Mouse (Mus musculus) mesoderm, embryonic 11.5 days (tissue): Measurements from ENCODE around the gene Rpl19.

Experiments
- DNase-seq: peaks from one replicate; pipeline ENCODE4 v3.0.0-alpha.2; 2012; ENCODE audit warnings: low read depth, low spot score

The Rpl19 gene

GRCm38 (mm10) chr11:98052129-98052988, 25.8 kb downstream of the Rpl19 start:
- DNase-seq: no peak

- peak; percentile 92 for DNase-seq
Observed at GRCm38 (mm10) chr11:98052989-98053834, 26.7 kb downstream of the Rpl19 start, which contains the start of gene Stac2. TSS of gene Stac2 (minus strand) at chr11:98053462.

GRCm38 (mm10) chr11:98057466-98057865, 31.0 kb downstream of the Rpl19 start:
- DNase-seq: no peak

- no peak for DNase-seq
Observed at GRCm38 (mm10) chr11:98057998-98058397, 31.5 kb downstream of the Rpl19 start.

GRCm38 (mm10) chr11:98059662-98060061, 33.2 kb downstream of the Rpl19 start:
- DNase-seq: no peak

- DNase-seq: no peak
Observed at GRCm38 (mm10) chr11:98060104-98060692, 33.7 kb downstream of the Rpl19 start.

GRCm38 (mm10) chr11:98061441-98061840, 34.9 kb downstream of the Rpl19 start:
- no peak for DNase-seq

GRCm38 (mm10) chr11:98061904-98062562, 35.5 kb downstream of the Rpl19 start:
- DNase-seq: no peak

GRCm38 (mm10) chr11:98066201-98066600, 39.7 kb downstream of the Rpl19 start:
- DNase-seq: no peak

GRCm38 (mm10) chr11:98067255-98067654, 40.7 kb downstream of the Rpl19 start:
- DNase-seq: no peak

- no peak for DNase-seq
Observed at GRCm38 (mm10) chr11:98073442-98073841, 46.9 kb downstream of the Rpl19 start.

- DNase-seq: peak; percentile 88
Observed at GRCm38 (mm10) chr11:98075195-98075808, 48.8 kb downstream of the Rpl19 start.

- DNase-seq: no peak
Observed at GRCm38 (mm10) chr11:98077086-98077485, 50.6 kb downstream of the Rpl19 start.
